Mouse (Mus musculus) forebrain, embryonic 16.5 days (tissue): ENCODE data around the gene Dcbld1. TPM values are rescaled to one million over a fixed set of nuclear protein-coding genes. Genes with fewer than 3 reads are reported as not detected.

Source experiments
- ATAC-seq: fragments of 200-750 bp; cut with Nextera tagmentation; 2 replicates; pipeline ENCODE4 v1.8.0; 2017; ENCODE audit warnings: mild to moderate bottlenecking, moderate library complexity
- H3K27ac ChIP-seq: fragments of 300-500 bp; sonication (generic); 2 replicates; pipeline ENCODE4 v1.5.1; 2014; ENCODE audit warnings: low read length, control low read depth
- H3K27me3 ChIP-seq: fragments of 300-500 bp; sonication (generic); replicated peaks from 2 replicates; pipeline ENCODE4 v1.6.1; 2014; ENCODE audit warnings: low read length; ENCODE audit not compliant: control insufficient read depth, insufficient read depth
- H3K36me3 ChIP-seq: fragments of 300-500 bp; sonication (generic); 2 replicates; pipeline ENCODE4 v1.6.1; 2014; ENCODE audit not compliant: control insufficient read depth, insufficient read depth
- H3K4me1 ChIP-seq: fragments of 300-500 bp; sonication (generic); replicated peaks from 2 replicates; pipeline ENCODE4 v1.6.1; 2014; ENCODE audit warnings: low read length; ENCODE audit not compliant: control insufficient read depth, insufficient read depth
- H3K4me2 ChIP-seq: fragments of 300-500 bp; sonication (generic); 2 replicates; pipeline ENCODE4 v1.6.1; 2014; ENCODE audit warnings: mild to moderate bottlenecking, low read length, control low read depth
- H3K4me3 ChIP-seq: fragments of 300-500 bp; sonication (generic); replicated peaks from 2 replicates; pipeline ENCODE4 v1.5.1; 2014; ENCODE audit warnings: mild to moderate bottlenecking, low read length, control low read depth
- H3K9ac ChIP-seq: fragments of 300-500 bp; sonication (generic); replicated peaks from 2 replicates; pipeline ENCODE4 v1.6.1; 2014; ENCODE audit warnings: low read depth, low read length, control low read depth
- H3K9me3 ChIP-seq: fragments of 300-500 bp; sonication (generic); 2 replicates; pipeline ENCODE4 v1.6.1; 2016; ENCODE audit warnings: low read length; ENCODE audit not compliant: control insufficient read depth
- WGBS: fragments of 180-500 bp; shearing (Covaris S2); extraction: QIAGEN DNeasy Blood & Tissue Kit; methylation state at CpG from one replicate; pipeline ENCODE4 v1.1.7; 2014; 5-methylcytosine and 5-hydroxymethylcytosine counted together
- polyA plus RNA-seq: library from polyadenylated mRNA; unstranded; fragments of >200 nt; fragmentation: Nextera tagmentation; extraction: Ambion mirVana; gene quantifications from 2 replicates; pipeline ENCODE4 v1.2.1, GENCODE M21; 2015

Dcbld1 gene
- polyA plus RNA-seq, 1 experiment from 2014 or later = 22.0 TPM

- H3K9ac ChIP-seq = no peak overlapping the region
- ATAC-seq = peak; percentile 16
Observed at GRCm38 (mm10) chr10:52232196-52233176, 933 bp upstream of the Dcbld1 start.

GRCm38 (mm10) chr10:52233969-52234653 is 692 bp downstream of the Dcbld1 start:
- Histone ChIP-seq H3K9me3 (no peaks in the 10 kb centered on the region), H3K27me3 (no peaks in the 10 kb centered on the region), H3K4me2 (peak overlapping the region; percentile 82), H3K36me3 (no peaks in the 10 kb centered on the region), H3K4me1 (peaks cover 13% of the 10 kb centered on the region), H3K9ac (peak overlapping the region; percentile 89), H3K27ac (peak overlapping the region; percentile 71), H3K4me3 (peak overlapping the region; percentile 96)
- WGBS = under 1% methylated on average over 40 of the region's 40 CpGs
- ATAC-seq = peak; percentile 64

More at GRCm38 (mm10) chr10:52232196-52233176, 933 bp upstream of the Dcbld1 start:
- Histone ChIP-seq H3K4me2 (peak overlapping the region; percentile 82), H3K9me3 (no peaks in the 10 kb centered on the region), H3K27ac (no peak overlapping the region), H3K4me3 (peak overlapping the region; percentile 96), H3K36me3 (no peaks in the 10 kb centered on the region), H3K4me1 (peaks cover 13% of the 10 kb centered on the region), H3K27me3 (no peaks in the 10 kb centered on the region)
- 11% methylated on average over 21 of the region's 21 CpGs for WGBS

DNA sequence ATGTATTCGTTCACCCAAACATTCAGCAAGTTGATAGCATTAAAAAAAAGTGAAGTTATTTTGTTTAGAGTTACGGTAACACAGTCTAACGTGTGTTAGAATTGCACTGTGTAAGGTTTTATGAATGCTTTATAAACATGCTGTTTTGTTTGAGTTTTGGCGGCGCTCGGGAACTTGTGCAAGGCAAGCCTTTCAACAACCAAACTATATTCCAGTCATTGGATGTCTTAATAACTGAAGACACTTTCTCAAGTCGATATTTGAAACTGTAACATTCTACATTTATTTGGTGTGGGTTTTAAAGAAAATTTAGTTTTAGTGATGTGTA is 1.2 kb downstream of the Dcbld1 start:
- Histone ChIP-seq H3K27ac (no peak overlapping the region), H3K4me2 (peak overlapping the region; percentile 82), H3K9me3 (no peaks in the 10 kb centered on the region), H3K36me3 (no peaks in the 10 kb centered on the region), H3K27me3 (no peaks in the 10 kb centered on the region), H3K4me1 (peaks cover 13% of the 10 kb centered on the region), H3K9ac (no peak overlapping the region; the same call in 1 of the 2 replicates), H3K4me3 (peak overlapping the region; percentile 96)
- no peak for ATAC-seq
- 1% methylated on average over 7 of the region's 7 CpGs for WGBS

DNA sequence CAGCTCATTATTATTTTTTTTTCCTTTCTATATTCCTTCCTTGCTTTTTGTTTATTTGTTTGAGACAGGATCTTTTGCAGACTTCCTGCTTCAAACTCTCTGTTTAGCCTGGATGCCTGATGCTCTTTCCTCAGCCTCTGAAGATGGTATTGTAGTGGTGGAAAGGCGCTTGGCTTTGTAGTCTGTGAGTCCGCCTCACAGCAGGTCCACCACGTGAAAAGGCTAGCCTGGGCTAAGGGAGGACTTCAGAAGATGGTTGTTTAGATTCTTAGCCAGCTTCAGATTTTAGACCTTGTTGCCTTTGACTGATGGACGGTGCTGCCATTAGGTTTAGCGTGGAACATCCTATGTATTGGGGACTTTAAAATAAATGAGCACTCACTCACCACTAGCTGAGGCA is 2.0 kb downstream of the Dcbld1 start:
- no peaks in the 10 kb centered on the region for H3K9me3 ChIP-seq
- no peak for ATAC-seq
- 76% methylated on average over 5 of the region's 5 CpGs for WGBS
- H3K9ac ChIP-seq = no peak overlapping the region
- H3K27me3 ChIP-seq = no peaks in the 10 kb centered on the region
- peak overlapping the region; percentile 82 for H3K4me2 ChIP-seq
- H3K4me1 ChIP-seq = peaks cover 13% of the 10 kb centered on the region
- no peaks in the 10 kb centered on the region for H3K36me3 ChIP-seq
- no peak overlapping the region for H3K27ac ChIP-seq
- H3K4me3 ChIP-seq = no peak overlapping the region; the same call in 1 of the 2 replicates

- no peaks in the 10 kb centered on the region for H3K9me3 ChIP-seq
- 83% methylated on average over 5 of the region's 5 CpGs for WGBS
- no peaks in the 10 kb centered on the region for H3K36me3 ChIP-seq
- H3K4me2 ChIP-seq = no peak overlapping the region
- no peak overlapping the region for H3K9ac ChIP-seq
- H3K27ac ChIP-seq = no peak overlapping the region
- no peak for ATAC-seq
- no peaks in the 10 kb centered on the region for H3K27me3 ChIP-seq
- H3K4me3 ChIP-seq = no peak overlapping the region
- peaks cover 3% of the 10 kb centered on the region; the same call in 1 of the 2 replicates for H3K4me1 ChIP-seq
Observed at GRCm38 (mm10) chr10:52242015-52242414, 8.6 kb downstream of the Dcbld1 start.

DNA sequence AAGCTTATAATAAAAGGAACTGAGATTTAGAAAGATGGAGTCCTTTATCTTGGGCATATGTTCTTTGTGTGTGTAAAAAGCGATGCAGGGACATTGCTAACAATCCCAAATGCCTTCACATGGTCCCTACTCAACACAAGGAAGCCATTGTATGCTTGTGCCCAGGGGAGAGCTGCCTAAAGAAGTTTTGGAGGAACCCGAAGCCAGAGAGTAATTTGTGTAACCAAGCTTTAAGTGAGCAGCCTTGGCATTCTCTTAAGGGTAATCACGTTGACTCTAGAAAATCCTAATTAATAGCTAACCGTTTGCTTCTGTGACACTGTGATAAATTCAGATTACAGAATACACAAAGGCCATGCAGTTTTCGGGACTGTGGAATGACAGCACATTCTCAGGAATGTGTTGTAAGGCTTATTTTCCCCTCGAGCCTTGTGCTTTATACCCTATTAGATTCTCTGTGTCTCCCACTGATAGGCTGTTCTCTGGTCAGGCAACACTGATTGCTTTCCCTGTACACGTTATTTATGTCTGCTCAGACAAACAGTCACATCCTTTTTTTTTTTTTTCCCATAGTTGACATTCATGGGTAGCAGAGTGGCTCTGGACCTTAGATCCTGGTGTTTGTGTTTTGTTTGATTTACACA is 9.4 kb downstream of the Dcbld1 start:
- Histone ChIP-seq H3K4me1 (peaks cover 3% of the 10 kb centered on the region; the same call in 1 of the 2 replicates), H3K27me3 (no peaks in the 10 kb centered on the region), H3K9ac (no peak overlapping the region), H3K4me2 (no peak overlapping the region), H3K4me3 (no peak overlapping the region), H3K27ac (no peak overlapping the region), H3K36me3 (no peaks in the 10 kb centered on the region), H3K9me3 (no peaks in the 10 kb centered on the region)
- WGBS = 11% methylated on average over 7 of the region's 7 CpGs
- ATAC-seq = peak; percentile 43; the same call in 1 of the 2 replicates

GRCm38 (mm10) chr10:52246207-52246606 is 12.8 kb downstream of the Dcbld1 start:
- Histone ChIP-seq H3K4me1 (peaks cover 3% of the 10 kb centered on the region; the same call in 1 of the 2 replicates), H3K4me2 (no peak overlapping the region), H3K27me3 (no peaks in the 10 kb centered on the region), H3K36me3 (no peaks in the 10 kb centered on the region), H3K4me3 (no peak overlapping the region), H3K27ac (no peak overlapping the region), H3K9me3 (no peaks in the 10 kb centered on the region), H3K9ac (no peak overlapping the region)
- no peak for ATAC-seq
- 54% methylated on average over 3 of the region's 3 CpGs for WGBS

DNA sequence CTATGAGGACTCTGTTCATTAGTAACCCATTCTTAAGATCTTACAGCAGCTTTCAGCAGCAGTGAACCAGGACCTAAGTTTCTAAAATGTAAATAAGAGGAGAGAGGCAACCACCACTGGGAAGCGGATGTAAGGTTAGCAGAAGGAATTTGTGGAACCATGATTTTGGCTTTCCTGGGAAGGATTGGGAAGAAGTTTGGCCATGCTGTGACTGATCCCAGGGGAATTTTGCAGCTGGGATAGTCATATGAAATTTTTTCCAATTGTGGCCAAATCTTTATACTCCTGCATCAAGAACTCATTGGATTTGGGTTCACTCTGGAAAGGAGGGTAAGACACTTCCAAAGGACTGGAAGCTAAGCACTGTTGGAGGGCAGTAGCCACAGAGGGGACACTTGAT is 18.8 kb downstream of the Dcbld1 start:
- ATAC-seq = no peak
- H3K4me3 ChIP-seq = no peak overlapping the region
- H3K27me3 ChIP-seq = no peaks in the 10 kb centered on the region
- no peak overlapping the region for H3K27ac ChIP-seq
- no peak overlapping the region for H3K9ac ChIP-seq
- no peaks in the 10 kb centered on the region for H3K9me3 ChIP-seq
- 92% methylated on average over 1 of the region's 1 CpGs for WGBS
- H3K36me3 ChIP-seq = no peaks in the 10 kb centered on the region
- H3K4me1 ChIP-seq = peaks cover 3% of the 10 kb centered on the region; the same call in 1 of the 2 replicates
- H3K4me2 ChIP-seq = no peak overlapping the region

GRCm38 (mm10) chr10:52253426-52253825 is 20.0 kb downstream of the Dcbld1 start:
- Histone ChIP-seq H3K27ac (no peak overlapping the region), H3K27me3 (no peaks in the 10 kb centered on the region), H3K4me2 (no peak overlapping the region), H3K9me3 (no peaks in the 10 kb centered on the region), H3K4me1 (peaks cover 3% of the 10 kb centered on the region; the same call in 1 of the 2 replicates), H3K36me3 (no peaks in the 10 kb centered on the region), H3K9ac (no peak overlapping the region), H3K4me3 (no peak overlapping the region)
- 39% methylated on average over 11 of the region's 11 CpGs for WGBS
- ATAC-seq = peak; percentile 52; the same call in 1 of the 2 replicates
